Mouse (Mus musculus): ENCODE results near the gene Spock2. TPM values are rescaled to one million over a fixed set of nuclear protein-coding genes. Genes with fewer than 3 reads are reported as not detected.
"Not testable (repeated sequence)": the region's sequence is repeated elsewhere in the genome, so short reads cannot be mapped to it uniquely, and the experiment has no call there.

The Spock2 gene
- total RNA-seq, 2 experiments from 2014 or later: 446 to 471 TPM

DNA sequence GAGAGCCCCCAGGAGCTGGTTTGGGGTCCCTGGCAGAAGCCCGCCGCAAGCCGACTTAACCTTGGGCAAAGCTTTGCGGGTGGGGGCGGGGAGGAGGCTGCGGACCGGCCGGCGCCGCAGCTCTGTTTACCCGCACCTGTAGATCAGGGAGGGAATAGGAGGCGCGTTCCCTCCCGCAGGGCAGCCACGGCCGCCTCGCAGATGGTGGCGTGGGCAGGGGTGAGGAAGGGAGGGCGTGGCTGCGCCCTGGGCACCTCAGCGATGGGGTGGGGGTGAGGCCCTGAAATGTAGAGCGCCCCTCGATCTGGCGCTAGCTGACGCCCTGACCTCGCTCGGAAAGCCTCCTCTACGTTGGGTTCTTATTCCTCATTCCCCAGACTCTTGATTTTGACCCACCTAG is 1.4 kb downstream of the Spock2 start:
- peak in 1 of 2 experiments; percentile 44 for DNase-seq (ENCODE audit: low spot score in 2 of 2)

GRCm38 (mm10) chr10:60108321-60109111 is 2.5 kb downstream of the Spock2 start:
- DNase-seq (ENCODE audit: low spot score in 2 of 2): no peak

DNA sequence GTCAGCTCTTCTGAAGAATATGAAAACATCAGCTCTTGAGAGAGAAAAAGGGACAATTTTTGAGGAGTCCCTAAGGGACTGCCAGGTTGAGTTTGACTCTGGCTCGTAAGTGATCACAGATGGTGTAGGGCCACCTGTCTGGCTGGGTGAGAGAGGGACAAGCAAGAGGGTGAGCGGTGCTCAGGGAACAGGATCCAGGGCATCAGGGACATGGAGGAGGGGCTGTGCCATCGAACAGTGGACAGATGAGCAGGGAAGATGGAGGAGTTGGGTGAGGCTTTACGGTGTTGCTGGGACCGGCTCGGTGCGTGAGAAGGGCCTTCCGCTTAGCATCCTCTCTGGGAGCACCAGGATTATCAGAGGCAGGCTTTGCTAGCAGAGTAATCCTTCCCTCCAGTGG is 3.3 kb downstream of the Spock2 start:
- no peak for DNase-seq (ENCODE audit: low spot score in 2 of 2)

DNA sequence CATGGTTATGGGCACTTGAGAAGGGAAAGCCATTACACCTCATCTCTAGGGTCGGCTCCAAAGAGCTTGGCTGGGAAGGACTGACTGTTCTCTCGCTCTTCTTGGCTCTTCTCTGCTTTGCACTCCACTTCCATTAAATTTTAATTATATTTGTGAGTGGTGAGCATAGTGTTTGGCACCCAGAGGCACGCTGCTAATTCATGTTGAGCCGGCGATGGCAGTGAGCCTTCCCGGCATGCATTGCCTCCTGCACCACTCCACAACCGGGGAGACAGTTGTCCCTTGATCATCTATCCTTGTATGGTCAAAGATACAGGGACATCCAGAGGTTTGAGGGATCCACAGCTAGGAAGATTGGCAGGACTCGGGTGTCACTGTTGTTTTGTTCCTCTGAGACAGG is 4.0 kb downstream of the Spock2 start:
- no peak for DNase-seq (ENCODE audit: low spot score in 2 of 2)

GRCm38 (mm10) chr10:60110908-60111475 is 5.0 kb downstream of the Spock2 start:
- DNase-seq (ENCODE audit: low spot score in 2 of 2): no peak

- no peak for DNase-seq (ENCODE audit: low spot score in 2 of 2)
Observed at GRCm38 (mm10) chr10:60113965-60114690, 8.1 kb downstream of the Spock2 start.

GRCm38 (mm10) chr10:60115345-60116185 is 9.5 kb downstream of the Spock2 start:
- peak; percentile 86 to 91 for DNase-seq (ENCODE audit: low spot score in 2 of 2)

DNA sequence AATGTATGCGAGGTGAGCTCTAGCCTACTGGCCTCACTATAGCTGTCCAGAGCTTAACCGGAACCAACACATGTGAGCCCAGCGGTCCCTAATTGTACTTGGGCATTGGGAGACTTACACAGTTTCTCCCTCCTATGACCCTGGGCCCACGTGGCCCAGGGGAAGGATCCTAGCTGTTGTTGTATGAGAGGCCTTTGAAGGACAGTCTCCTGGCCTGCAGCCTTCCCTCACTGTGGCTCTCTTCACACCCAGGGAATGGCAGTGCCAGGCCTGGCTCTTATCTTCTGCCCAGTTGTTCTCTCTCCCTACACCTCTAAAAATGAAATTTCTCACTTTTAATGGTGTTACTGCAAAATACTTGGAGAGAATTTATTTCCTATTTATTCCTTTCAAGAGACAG is 11.0 kb downstream of the Spock2 start:
- DNase-seq (ENCODE audit: low spot score in 2 of 2): no peak

DNA sequence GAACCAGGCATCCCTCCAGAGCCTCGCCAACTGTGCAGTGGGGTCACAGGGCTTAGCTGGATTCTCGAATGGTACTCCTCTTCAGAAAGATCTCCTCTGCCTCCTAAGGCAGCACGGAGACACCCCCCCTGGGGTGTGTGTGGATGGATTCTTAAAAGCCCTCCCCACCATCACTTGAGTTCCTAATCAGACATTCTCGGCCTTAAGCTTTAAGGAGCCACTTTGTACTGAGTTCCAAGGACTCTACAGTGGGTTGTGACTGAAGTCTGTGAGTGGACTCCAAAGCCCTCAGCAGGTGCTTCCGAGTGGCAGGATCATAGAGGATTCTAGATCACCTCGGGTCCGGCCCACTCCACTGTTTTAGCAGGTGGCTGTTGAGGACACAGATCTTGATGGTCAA is 12.4 kb downstream of the Spock2 start:
- no peak for DNase-seq (ENCODE audit: low spot score in 2 of 2)

DNA sequence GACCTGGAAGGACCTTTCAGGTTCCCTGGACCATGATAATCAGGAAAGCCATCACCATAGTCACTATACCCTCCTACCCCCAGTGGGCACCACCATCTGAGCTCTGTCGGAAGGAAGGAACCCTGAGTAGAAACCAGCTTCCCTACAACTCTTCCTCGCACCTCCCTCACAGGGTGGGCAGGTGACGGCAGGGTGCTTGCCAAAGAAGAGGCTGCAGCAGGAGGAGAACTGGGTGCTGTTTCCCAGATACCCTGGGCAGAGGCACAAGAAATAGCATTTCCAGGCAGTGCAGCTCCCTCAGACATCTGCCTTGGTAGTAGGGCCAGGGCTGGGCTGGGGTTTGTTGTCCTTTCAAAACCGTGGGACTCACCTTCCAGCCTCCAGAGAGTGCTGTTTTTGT is 14.6 kb downstream of the Spock2 start:
- no peak for DNase-seq (ENCODE audit: low spot score in 2 of 2)

DNA sequence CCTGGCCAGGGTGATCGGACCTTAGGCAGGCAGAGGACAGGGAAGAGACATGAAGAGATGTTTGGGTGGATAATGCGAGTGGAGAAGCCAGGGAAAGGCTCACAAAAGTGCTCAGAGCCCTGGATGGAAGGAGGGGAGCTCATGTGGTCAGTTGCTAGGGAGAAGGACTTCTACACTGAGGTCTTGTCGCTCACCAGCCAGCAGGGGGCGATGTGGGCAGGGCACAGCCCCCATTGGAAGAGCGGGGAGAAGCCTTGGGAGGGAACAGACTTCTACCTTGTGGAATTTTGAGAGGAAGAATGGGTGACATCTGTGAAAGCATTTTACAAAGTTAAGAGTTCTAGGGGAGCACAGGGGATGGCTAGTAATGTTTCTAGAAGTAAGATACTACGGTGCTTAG is 18.1 kb downstream of the Spock2 start:
- DNase-seq (ENCODE audit: low spot score in 2 of 2): no peak

GRCm38 (mm10) chr10:60125529-60126327 is 19.7 kb downstream of the Spock2 start:
- DNase-seq (ENCODE audit: low spot score in 2 of 2): no peak

DNA sequence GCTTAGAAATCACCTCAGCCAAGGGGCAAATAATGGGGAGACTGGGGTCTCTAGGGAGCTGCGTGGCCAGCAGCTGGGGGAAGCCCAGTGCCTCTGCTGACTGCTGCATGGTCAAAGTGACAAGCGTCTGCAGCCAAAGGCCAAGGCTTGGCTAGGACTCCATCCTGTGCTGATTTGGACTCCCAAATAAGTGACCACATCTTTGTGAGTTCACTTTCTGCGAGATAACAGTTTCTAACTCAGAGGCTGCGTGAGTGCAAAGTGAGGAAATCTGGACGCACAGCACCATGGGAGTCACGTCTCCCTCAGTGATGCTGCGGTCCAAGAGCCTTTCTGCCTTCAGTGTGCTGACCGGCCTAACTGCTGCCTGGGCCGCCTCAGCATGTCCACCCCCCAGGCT is 22.3 kb downstream of the Spock2 start:
- DNase-seq (ENCODE audit: low spot score in 2 of 2): no peak

- DNase-seq (ENCODE audit: low spot score in 2 of 2): no peak
Observed at GRCm38 (mm10) chr10:60130504-60130903, 24.5 kb downstream of the Spock2 start.

GRCm38 (mm10) chr10:60133501-60133900 is 27.5 kb downstream of the Spock2 start:
- DNase-seq (ENCODE audit: low spot score in 2 of 2): no peak

- DNase-seq (ENCODE audit: low spot score in 2 of 2): no peak
Observed at GRCm38 (mm10) chr10:60134201-60134600, 28.2 kb downstream of the Spock2 start.

DNA sequence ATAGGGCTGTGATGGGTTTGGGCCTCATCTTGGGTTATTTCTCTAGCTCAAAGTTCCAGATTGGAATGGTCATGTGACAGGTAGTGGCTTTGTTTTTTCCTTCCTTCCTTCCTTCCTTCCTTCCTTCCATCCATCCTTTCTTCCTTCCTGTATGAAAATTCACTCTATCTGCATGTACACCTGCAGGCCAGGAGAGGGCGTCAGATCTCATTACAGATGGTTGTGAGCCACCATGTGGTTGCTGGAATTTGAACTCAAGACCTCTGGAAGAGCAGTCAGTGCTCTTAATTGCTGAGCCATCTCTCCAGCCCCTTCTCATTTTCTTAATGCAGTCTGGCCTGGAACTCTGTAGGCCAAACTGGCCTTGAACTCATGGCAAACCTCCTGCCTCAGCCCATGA is 30.0 kb downstream of the Spock2 start:
- DNase-seq (ENCODE audit: low spot score in 2 of 2): not testable (repeated sequence)

DNA sequence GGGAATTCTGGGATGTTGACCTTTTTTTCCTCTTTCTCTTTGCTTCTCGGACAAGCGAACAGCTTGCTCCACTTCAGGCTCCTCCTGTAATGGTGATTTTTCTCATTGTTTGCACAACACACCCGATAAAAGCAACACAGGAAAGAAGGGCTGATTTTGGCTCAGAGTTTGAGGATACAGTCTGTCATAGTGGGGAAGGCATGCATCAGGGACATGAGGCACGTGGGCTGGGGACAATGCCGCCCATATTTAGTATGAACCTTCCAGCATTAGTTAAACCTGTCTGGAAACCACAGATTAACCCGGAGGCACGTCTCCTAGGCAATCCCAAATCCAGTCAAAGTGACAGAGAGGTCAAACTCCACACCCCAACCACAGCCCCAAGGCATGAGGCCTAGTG is 30.9 kb downstream of the Spock2 start:
- DNase-seq (ENCODE audit: low spot score in 2 of 2): no peak

DNA sequence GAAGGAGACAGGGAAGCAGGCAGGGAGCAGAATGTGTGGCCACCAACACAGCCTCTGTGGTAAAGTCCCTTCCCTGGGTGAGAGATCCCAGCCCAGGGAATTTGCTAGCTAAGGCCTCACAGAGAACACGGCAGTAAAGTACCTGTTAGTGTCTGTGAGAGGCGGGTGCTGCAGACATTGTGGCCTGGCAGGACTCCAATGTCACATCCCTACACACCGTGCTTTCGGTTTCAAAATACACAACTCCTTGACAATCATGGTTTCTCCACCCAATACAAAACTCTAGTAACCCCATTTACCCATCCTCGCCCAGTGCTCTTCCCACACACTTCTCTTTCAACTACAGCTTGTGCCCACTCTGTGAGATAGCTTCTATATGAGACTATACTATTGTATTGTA is 32.7 kb downstream of the Spock2 start:
- no peak for DNase-seq (ENCODE audit: low spot score in 2 of 2)

GRCm38 (mm10) chr10:60140751-60141150 is 34.7 kb downstream of the Spock2 start:
- DNase-seq (ENCODE audit: low spot score in 2 of 2): no peak

Data from layer of hippocampus, postnatal 10 days (tissue).